22 mouse cellular contexts compared by ENCODE assay signal in genomic region chr3:153580625-153581024, GRCm38 (mm10).
A peak's percentile ranks its signal among the peaks of the same experiment; 100 is the strongest.
DNase-seq lines count a peak whose midpoint lies in the region; ATAC-seq and TF ChIP-seq lines count a peak whose summit lies in the region.
"Had no signal": no experiment of that assay in that cellular context is flagged by ENCODE, and none has a peak within 500 bp of the region (broad histone marks: within the 10 kb centered on the region; RNA-seq: fewer than 3 reads in every experiment).

No protein-coding gene starts in this region.

- no peak overlapping the region for H3K4me3 ChIP-seq in heart, embryonic 11.5 days (ENCODE audit: low read depth, low read length)
- no peak overlapping the region for H3K4me3 ChIP-seq in cortical plate, adult 2 months (ENCODE audit: insufficient read depth, low read length)
- H3K4me3 ChIP-seq: forebrain, embryonic 13.5 days; intestine, embryonic 15.5 days; limb, embryonic 12.5 days; liver, embryonic 13.5 days; lung, embryonic 15.5 days; neural tube, embryonic 12.5 days had no signal

- H3K27ac ChIP-seq in heart, embryonic 11.5 days (ENCODE audit: low read depth, low read length): no peak overlapping the region
- H3K27ac ChIP-seq in cortical plate, adult 2 months (ENCODE audit: insufficient read depth, low read length): peak overlapping the region; percentile 85
- H3K27ac ChIP-seq: forebrain, embryonic 13.5 days; hindbrain, embryonic 14.5 days; intestine, embryonic 15.5 days; limb, embryonic 12.5 days; liver, embryonic 13.5 days; lung, embryonic 15.5 days; neural tube, embryonic 12.5 days; stomach, postnatal 0 days had no signal

- TF ChIP-seq CTCF in cortical plate, adult 2 months (IDR thresholded peaks at IDR 0.05; ENCODE audit: extremely low read depth, insufficient read depth, low read length): no peak

- no peaks in the 10 kb centered on the region for H3K9me3 ChIP-seq in heart, embryonic 11.5 days (replicated peaks; ENCODE audit: control insufficient read depth, low read length)
- H3K9me3 ChIP-seq: forebrain, embryonic 13.5 days; intestine, embryonic 15.5 days; limb, embryonic 12.5 days; liver, embryonic 13.5 days; lung, embryonic 15.5 days; neural tube, embryonic 12.5 days had no signal

- peaks cover 20% of the 10 kb centered on the region for H3K4me1 ChIP-seq in heart, embryonic 11.5 days (ENCODE audit: control insufficient read depth, insufficient read depth, low read length)
- H3K4me1 ChIP-seq in cortical plate, adult 2 months (ENCODE audit: control insufficient read depth, insufficient read depth, low read length): peaks cover 21% of the 10 kb centered on the region
- H3K4me1 ChIP-seq: lung, embryonic 15.5 days; neural tube, embryonic 12.5 days had no signal

- peak overlapping the region; percentile 29; the same call in 1 of the 2 replicates for H3K9ac ChIP-seq in heart, embryonic 11.5 days (ENCODE audit: low read depth, low read length)
- H3K9ac ChIP-seq: forebrain, embryonic 13.5 days; hindbrain, embryonic 14.5 days; intestine, embryonic 15.5 days; limb, embryonic 12.5 days; liver, embryonic 13.5 days; lung, embryonic 15.5 days; neural tube, embryonic 12.5 days had no signal

- no peaks in the 10 kb centered on the region for H3K36me3 ChIP-seq in heart, embryonic 11.5 days (ENCODE audit: control insufficient read depth, insufficient read depth, low read length)
- H3K36me3 ChIP-seq: intestine, embryonic 15.5 days; limb, embryonic 12.5 days; liver, embryonic 13.5 days; lung, embryonic 15.5 days; neural tube, embryonic 12.5 days had no signal

- WGBS in heart, embryonic 11.5 days (ENCODE audit: insufficient replicate concordance): 54% methylated on average over 2 of the region's 2 CpGs

- no peak for DNase-seq in heart, postnatal 14 days
- DNase-seq in left cerebral cortex, adult 9 months (ENCODE audit: low spot score in 2 of 2): peak; percentile 42 to 65
- DNase-seq in left cerebral cortex, adult 8-10 months (ENCODE audit: low spot score in 2 of 2): no peak
- peak; percentile 34 for DNase-seq in Muller cell, postnatal 12 days (ENCODE audit: inconsistent ontology term)
- DNase-seq in cerebellum, adult 9-11 months: no peak
- no peak for DNase-seq in gastrocnemius, postnatal 36 days
- DNase-seq: B cell, adult 2 months; cerebellum, adult 9-10 months; embryo, embryonic 11 days; gastrocnemius, postnatal 14 days; kidney, postnatal 4 days; liver, embryonic 13.5 days; thymus, postnatal 14 days had no signal

- no peak overlapping the region for H3K4me2 ChIP-seq in heart, embryonic 11.5 days
- H3K4me2 ChIP-seq: forebrain, embryonic 13.5 days; hindbrain, embryonic 14.5 days; intestine, embryonic 15.5 days; limb, embryonic 12.5 days; liver, embryonic 13.5 days; lung, embryonic 15.5 days; neural tube, embryonic 12.5 days had no signal

- no peak for TF ChIP-seq POLR2A in cortical plate, adult 2 months (IDR thresholded peaks at IDR 0.05; ENCODE audit: extremely low read depth, insufficient read depth, low read length)

- ATAC-seq in heart, embryonic 11.5 days (replicated peaks; ENCODE audit: insufficient number of reproducible peaks, low FRiP score, low TSS enrichment): no peak
- ATAC-seq: forebrain, embryonic 13.5 days; intestine, embryonic 15.5 days had no signal

- intact Hi-C loops in heart, postnatal 14 days (cut with DNase I): no loop called here
- intact Hi-C loops in gastrocnemius, postnatal 36 days (cut with DNase I): no loop called here

- H3K27me3 ChIP-seq in heart, embryonic 11.5 days (ENCODE audit: control insufficient read depth, insufficient read depth, low read length): no peaks in the 10 kb centered on the region
- H3K27me3 ChIP-seq: forebrain, embryonic 13.5 days; intestine, embryonic 15.5 days; limb, embryonic 12.5 days; liver, embryonic 13.5 days; lung, embryonic 15.5 days; neural tube, embryonic 12.5 days had no signal

Comparison
In these comparisons a context has a peak if more than half of its experiments do, and no peak if none do; other contexts are left out.
1. DNase-seq: peak in left cerebral cortex, adult 9 months (2 of 2) and Muller cell, postnatal 12 days (single experiment); none in heart, postnatal 14 days (0 of 2), left cerebral cortex, adult 8-10 months (0 of 2), cerebellum, adult 9-11 months (single experiment) and gastrocnemius, postnatal 36 days (0 of 2).